Mouse (Mus musculus): Measurements from ENCODE around the gene E130114P18Rik. TPM values are rescaled to one million over a fixed set of nuclear protein-coding genes. Genes with fewer than 3 reads are reported as not detected.

E130114P18Rik gene
- total and polyA plus RNA-seq, 3 experiments = 0.11 TPM; not detected in 2

DNA sequence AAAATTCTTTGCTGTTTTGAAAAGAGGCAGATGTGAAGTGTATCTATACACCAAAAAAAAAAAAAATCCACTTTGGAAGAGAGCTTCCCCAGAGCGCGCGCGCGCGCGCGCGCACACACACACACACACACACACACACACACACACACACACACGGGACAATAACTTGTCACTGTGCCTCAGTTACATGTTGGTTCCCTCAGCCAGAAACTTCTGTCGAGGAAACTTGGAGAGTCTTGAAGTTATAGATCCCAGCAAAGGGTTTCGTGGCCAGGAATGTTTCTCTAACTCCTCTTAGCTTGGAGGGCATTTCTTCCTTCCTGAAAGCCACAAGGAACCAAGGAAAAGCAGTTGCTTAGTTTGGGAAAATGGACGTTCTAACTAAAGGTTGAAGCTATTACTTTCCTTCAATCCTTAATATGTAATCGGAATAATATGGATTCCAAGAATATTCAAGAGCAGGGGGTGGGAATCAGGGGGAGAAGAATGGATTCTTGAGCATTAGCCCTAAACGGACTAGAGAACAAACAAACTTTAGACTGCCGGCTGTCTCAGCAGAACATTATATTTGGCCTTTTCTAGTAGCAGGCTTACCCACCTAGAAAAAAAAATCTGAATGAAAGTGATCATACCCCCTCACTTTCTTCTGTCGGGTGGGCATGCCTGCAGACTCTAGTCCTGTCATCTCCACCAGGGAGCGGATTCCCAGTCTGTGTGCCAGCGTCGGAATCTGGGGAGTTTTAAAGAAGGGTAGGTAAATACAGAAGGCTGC, 2.2 kb downstream of the E130114P18Rik start:
- H3K9me3 ChIP-seq (replicated peaks) = peaks cover 16% of the 10 kb centered on the region
- DNase-seq (ENCODE audit: low spot score) (no peak), ATAC-seq (ENCODE audit: extremely low read depth, insufficient number of reproducible peaks, low FRiP score, poor library complexity, severe bottlenecking) (no peak)
- no peak overlapping the region for H3K4me3 ChIP-seq (ENCODE audit: low read depth, low read length)
- no peaks in the 10 kb centered on the region for H3K36me3 ChIP-seq (replicated peaks)
- H3K4me1 ChIP-seq (ENCODE audit: insufficient read depth, low read depth, low read length) = no peaks in the 10 kb centered on the region
- H3K27me3 ChIP-seq (ENCODE audit: insufficient read depth, low read length) = no peaks in the 10 kb centered on the region
- no peak for TF ChIP-seq CTCF (IDR thresholded peaks at IDR 0.05; ENCODE audit: low read depth, low read length)
- no peak for TF ChIP-seq POLR2AphosphoS5 (IDR thresholded peaks at IDR 0.05; ENCODE audit: insufficient replicate concordance, low read depth, low read length)
- no peak for TF ChIP-seq GATA2 (IDR thresholded peaks at IDR 0.05; ENCODE audit: borderline replicate concordance, low read depth, low read length)
- no peak for TF ChIP-seq GATA1 (IDR thresholded peaks at IDR 0.05; ENCODE audit: borderline replicate concordance, low read length)
- no peak for TF ChIP-seq TAL1 (conservative IDR thresholded peaks at IDR 0.05; ENCODE audit: low read depth, low read length)

DNA sequence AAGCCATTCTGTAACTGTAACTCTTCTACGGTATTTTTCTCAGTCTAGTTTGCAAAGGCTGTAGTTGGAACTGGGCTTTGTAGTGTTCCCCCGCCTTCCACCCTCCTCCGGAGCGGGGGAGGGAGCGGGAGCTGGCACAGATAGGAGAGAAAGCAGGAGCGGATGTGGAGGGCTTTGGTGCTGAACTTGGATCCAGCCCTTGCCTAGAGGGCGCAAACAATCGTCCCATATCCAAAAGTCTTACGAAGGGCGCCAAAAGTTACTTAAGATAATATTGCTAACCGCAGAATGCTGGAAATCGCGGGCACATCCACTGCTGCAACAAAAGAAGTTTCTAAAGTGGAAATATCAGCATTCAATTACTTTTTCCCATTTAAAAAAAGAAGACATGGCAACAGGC, 2.8 kb downstream of the E130114P18Rik start:
- no peak overlapping the region for H3K4me3 ChIP-seq (ENCODE audit: low read depth, low read length)
- TF ChIP-seq GATA2 (IDR thresholded peaks at IDR 0.05; ENCODE audit: borderline replicate concordance, low read depth, low read length) = no peak
- TF ChIP-seq CTCF (IDR thresholded peaks at IDR 0.05; ENCODE audit: low read depth, low read length) = no peak
- no peak for TF ChIP-seq POLR2AphosphoS5 (IDR thresholded peaks at IDR 0.05; ENCODE audit: insufficient replicate concordance, low read depth, low read length)
- no peak for TF ChIP-seq TAL1 (conservative IDR thresholded peaks at IDR 0.05; ENCODE audit: low read depth, low read length)
- TF ChIP-seq GATA1 (IDR thresholded peaks at IDR 0.05; ENCODE audit: borderline replicate concordance, low read length) = no peak
- H3K9me3 ChIP-seq (replicated peaks) = peaks cover 18% of the 10 kb centered on the region
- H3K27me3 ChIP-seq (ENCODE audit: insufficient read depth, low read length) = no peaks in the 10 kb centered on the region
- DNase-seq (ENCODE audit: low spot score) (no peak), ATAC-seq (ENCODE audit: extremely low read depth, insufficient number of reproducible peaks, low FRiP score, poor library complexity, severe bottlenecking) (no peak)
- no peaks in the 10 kb centered on the region for H3K36me3 ChIP-seq (replicated peaks)
- H3K4me1 ChIP-seq (ENCODE audit: insufficient read depth, low read depth, low read length) = no peaks in the 10 kb centered on the region

- Histone ChIP-seq H3K4me1 (ENCODE audit: insufficient read depth, low read depth, low read length) (no peaks in the 10 kb centered on the region), H3K4me3 (ENCODE audit: low read depth, low read length) (no peak overlapping the region), H3K36me3 (replicated peaks) (no peaks in the 10 kb centered on the region), H3K9me3 (replicated peaks) (peaks cover 22% of the 10 kb centered on the region), H3K27me3 (ENCODE audit: insufficient read depth, low read length) (no peaks in the 10 kb centered on the region)
- no peak for TF ChIP-seq TAL1 (conservative IDR thresholded peaks at IDR 0.05; ENCODE audit: low read depth, low read length)
- no peak for DNase-seq (ENCODE audit: low spot score)
- ATAC-seq (ENCODE audit: extremely low read depth, insufficient number of reproducible peaks, low FRiP score, poor library complexity, severe bottlenecking) = no peak
Measured at GRCm38 (mm10) chr4:97774446-97774950, 3.4 kb downstream of the E130114P18Rik start.

- H3K27me3 ChIP-seq (ENCODE audit: insufficient read depth, low read length) = no peaks in the 10 kb centered on the region
- no peak overlapping the region for H3K4me3 ChIP-seq (ENCODE audit: low read depth, low read length)
- TF ChIP-seq CTCF (IDR thresholded peaks at IDR 0.05; ENCODE audit: low read depth, low read length) (no peak), POLR2AphosphoS5 (IDR thresholded peaks at IDR 0.05; ENCODE audit: insufficient replicate concordance, low read depth, low read length) (no peak), GATA2 (IDR thresholded peaks at IDR 0.05; ENCODE audit: borderline replicate concordance, low read depth, low read length) (no peak), GATA1 (IDR thresholded peaks at IDR 0.05; ENCODE audit: borderline replicate concordance, low read length) (no peak)
- no peaks in the 10 kb centered on the region for H3K4me1 ChIP-seq (ENCODE audit: insufficient read depth, low read depth, low read length)
- ATAC-seq (ENCODE audit: extremely low read depth, insufficient number of reproducible peaks, low FRiP score, poor library complexity, severe bottlenecking) (no peak), DNase-seq (ENCODE audit: low spot score) (no peak)
- H3K36me3 ChIP-seq (replicated peaks) = no peaks in the 10 kb centered on the region
- H3K9me3 ChIP-seq (replicated peaks) = peaks cover 22% of the 10 kb centered on the region
Measured at GRCm38 (mm10) chr4:97773791-97774190, 4.1 kb downstream of the E130114P18Rik start.

DNA sequence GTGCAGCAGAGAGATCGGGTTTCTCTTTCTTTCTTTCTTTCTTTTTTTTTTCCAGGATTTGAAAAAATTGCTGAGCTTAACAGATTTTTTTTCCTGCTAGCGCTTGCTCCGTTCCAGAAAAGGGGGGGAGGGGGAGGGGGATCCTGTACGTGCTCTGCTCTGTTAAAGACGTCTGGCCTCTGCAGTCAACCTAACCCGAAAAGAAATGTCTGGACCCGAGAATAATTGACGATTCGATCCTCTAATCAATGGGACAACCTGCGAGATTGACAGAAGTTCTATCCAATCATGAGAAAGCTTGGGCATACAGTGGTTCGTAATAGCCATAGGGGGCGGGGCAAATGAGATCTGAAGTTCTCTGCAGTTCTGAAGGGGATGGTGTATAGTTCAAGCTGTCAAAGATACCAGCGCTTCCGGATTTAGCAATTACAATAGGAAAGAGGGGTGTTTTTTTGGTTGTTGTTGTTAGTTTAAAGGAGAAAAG, 4.7 kb downstream of the E130114P18Rik start:
- Histone ChIP-seq H3K9me3 (replicated peaks) (peaks cover 16% of the 10 kb centered on the region), H3K36me3 (replicated peaks) (no peaks in the 10 kb centered on the region), H3K27me3 (ENCODE audit: insufficient read depth, low read length) (no peaks in the 10 kb centered on the region), H3K4me1 (ENCODE audit: insufficient read depth, low read depth, low read length) (no peaks in the 10 kb centered on the region), H3K4me3 (ENCODE audit: low read depth, low read length) (no peak overlapping the region; the same call in 1 of the 2 replicates)
- ATAC-seq (ENCODE audit: extremely low read depth, insufficient number of reproducible peaks, low FRiP score, poor library complexity, severe bottlenecking) = peak; percentile 81
- peak; percentile 55 for DNase-seq (ENCODE audit: low spot score)
- TF ChIP-seq GATA1 (IDR thresholded peaks at IDR 0.05; ENCODE audit: borderline replicate concordance, low read length) = no peak
- TF ChIP-seq POLR2AphosphoS5 (IDR thresholded peaks at IDR 0.05; ENCODE audit: insufficient replicate concordance, low read depth, low read length) = no peak
- no peak for TF ChIP-seq GATA2 (IDR thresholded peaks at IDR 0.05; ENCODE audit: borderline replicate concordance, low read depth, low read length)
- no peak for TF ChIP-seq TAL1 (conservative IDR thresholded peaks at IDR 0.05; ENCODE audit: low read depth, low read length)
- no peak for TF ChIP-seq CTCF (IDR thresholded peaks at IDR 0.05; ENCODE audit: low read depth, low read length)

- Histone ChIP-seq H3K27me3 (ENCODE audit: insufficient read depth, low read length) (no peaks in the 10 kb centered on the region), H3K9me3 (replicated peaks) (peaks cover 11% of the 10 kb centered on the region), H3K36me3 (replicated peaks) (no peaks in the 10 kb centered on the region), H3K4me3 (ENCODE audit: low read depth, low read length) (peak within 1 kb of the TSS; percentile 64), H3K4me1 (ENCODE audit: insufficient read depth, low read depth, low read length) (no peaks in the 10 kb centered on the region)
- ATAC-seq (ENCODE audit: extremely low read depth, insufficient number of reproducible peaks, low FRiP score, poor library complexity, severe bottlenecking) (no peak), DNase-seq (ENCODE audit: low spot score) (no peak)
- no peak for TF ChIP-seq POLR2AphosphoS5 (IDR thresholded peaks at IDR 0.05; ENCODE audit: insufficient replicate concordance, low read depth, low read length)
Measured at GRCm38 (mm10) chr4:97772641-97773040, 5.2 kb downstream of the E130114P18Rik start, which contains the start of gene Nfia. TSS of gene Nfia (plus strand) at chr4:97772734.
